Mouse (Mus musculus) embryonic fibroblast, embryonic 13.5 days (primary cell): ENCODE data around the gene Abcc6. TPM values are rescaled to one million over a fixed set of nuclear protein-coding genes. Genes with fewer than 3 reads are reported as not detected.

Experiments used
- H3K27ac ChIP-seq: 2 replicates; pipeline ENCODE4 v1.5.1; 2012; ENCODE audit warnings: low read length, control low read depth, inconsistent platforms; ENCODE audit not compliant: insufficient read depth
- H3K4me1 ChIP-seq: 2 replicates; pipeline ENCODE4 v1.6.1; 2011; ENCODE audit warnings: low read length; ENCODE audit not compliant: control insufficient read depth, insufficient read depth
- H3K4me3 ChIP-seq: 2 replicates; pipeline ENCODE4 v1.5.1; 2011; ENCODE audit warnings: mild to moderate bottlenecking, control low read depth, low read length; ENCODE audit not compliant: insufficient read depth
- CTCF ChIP-seq: IDR thresholded peaks from 2 replicates; pipeline ENCODE4 v1.5.1; 2011; ENCODE audit warnings: mild to moderate bottlenecking, control low read depth, low read length, moderate library complexity, borderline replicate concordance; ENCODE audit not compliant: insufficient read depth
- POLR2A ChIP-seq: IDR thresholded peaks from 2 replicates; pipeline ENCODE4 v1.6.1; 2011; ENCODE audit warnings: low read depth, mild to moderate bottlenecking, control low read depth, low read length, moderate library complexity
- polyA plus RNA-seq: library from polyadenylated mRNA; stranded (reverse); fragments of >200 nt; gene quantifications from 2 replicates; pipeline ENCODE4 v1.2.4, GENCODE M21; 2011; ENCODE audit warnings: low read depth; ENCODE audit not compliant: missing spikeins, insufficient read length

Abcc6 gene
- polyA plus RNA-seq: 0.14 TPM in 1 of 2 replicates, not detected in the other

DNA sequence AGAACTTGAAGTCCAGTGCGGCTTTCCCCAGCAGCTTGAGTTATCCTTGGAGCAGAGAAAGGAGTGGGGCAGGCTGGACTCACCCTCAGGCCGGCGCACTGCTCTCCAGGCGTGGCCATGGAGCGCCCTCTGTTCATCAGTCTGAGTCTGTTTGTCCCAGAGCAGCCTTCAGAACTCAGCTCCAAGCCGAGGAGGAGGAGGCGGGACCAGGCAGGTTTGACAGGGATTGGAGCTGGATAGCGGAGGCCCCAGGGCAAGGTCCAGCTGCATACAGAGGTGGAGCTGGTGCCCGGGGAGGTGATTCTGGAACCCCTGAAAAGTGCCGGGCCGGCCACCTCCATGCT, at the start of gene Abcc6:
Gene Abcc6 (minus strand): TSS at position 158 of the 344 bp plus-strand sequence.
- Histone ChIP-seq H3K4me1 (no peaks in the 10 kb centered on the region; the same call in 1 of the 2 replicates), H3K4me3 (no peak within 1 kb of the TSS), H3K27ac (no peak within 1 kb of the TSS)
- no peak for TF ChIP-seq POLR2A
- TF ChIP-seq CTCF: no peak

DNA sequence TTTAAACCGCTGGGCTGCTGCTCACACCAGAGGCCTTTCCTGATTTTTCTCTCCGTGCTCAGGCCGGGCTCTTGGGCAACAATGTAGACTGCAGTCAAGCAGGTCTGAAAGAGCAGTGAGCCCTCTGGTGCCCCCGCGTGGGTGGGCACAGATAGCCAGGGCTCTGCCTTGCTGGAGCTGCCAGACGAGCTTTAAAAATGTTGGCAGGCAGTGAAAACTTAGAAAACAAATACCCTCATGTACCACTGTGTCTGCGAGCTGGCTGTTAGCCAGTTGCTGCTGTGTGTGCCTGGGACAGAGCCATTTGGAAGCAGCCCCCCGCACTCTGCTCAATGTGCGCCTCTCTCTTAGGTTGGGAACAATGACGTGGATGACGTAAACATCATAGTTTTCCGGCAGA, 47.6 kb upstream of the Abcc6 start:
- H3K27ac ChIP-seq: no peak overlapping the region
- no peak for TF ChIP-seq CTCF
- no peak for TF ChIP-seq POLR2A
- no peaks in the 10 kb centered on the region for H3K4me1 ChIP-seq
- H3K4me3 ChIP-seq: no peak overlapping the region

DNA sequence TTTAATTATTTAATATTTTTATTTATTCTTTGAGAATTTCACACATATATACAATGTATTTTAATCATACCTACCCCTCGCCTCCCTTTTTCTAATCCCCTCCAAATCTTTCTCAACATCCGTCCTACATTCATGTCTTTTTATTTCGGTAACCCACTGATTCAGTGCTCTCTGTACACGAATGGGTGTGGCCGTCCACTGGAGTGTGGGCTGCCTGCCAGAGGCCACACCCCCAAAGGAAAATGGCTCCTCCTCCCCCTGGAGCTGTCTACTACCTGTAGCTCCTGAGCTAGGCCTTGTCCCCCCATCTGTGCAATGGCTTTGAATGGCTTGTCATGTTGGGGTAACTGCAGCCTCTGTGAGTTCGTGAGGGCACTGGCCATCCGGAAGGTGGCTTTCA, 46.7 kb upstream of the Abcc6 start:
- no peak for TF ChIP-seq POLR2A
- TF ChIP-seq CTCF: no peak
- Histone ChIP-seq H3K4me3 (no peak overlapping the region), H3K27ac (no peak overlapping the region), H3K4me1 (no peaks in the 10 kb centered on the region)

DNA sequence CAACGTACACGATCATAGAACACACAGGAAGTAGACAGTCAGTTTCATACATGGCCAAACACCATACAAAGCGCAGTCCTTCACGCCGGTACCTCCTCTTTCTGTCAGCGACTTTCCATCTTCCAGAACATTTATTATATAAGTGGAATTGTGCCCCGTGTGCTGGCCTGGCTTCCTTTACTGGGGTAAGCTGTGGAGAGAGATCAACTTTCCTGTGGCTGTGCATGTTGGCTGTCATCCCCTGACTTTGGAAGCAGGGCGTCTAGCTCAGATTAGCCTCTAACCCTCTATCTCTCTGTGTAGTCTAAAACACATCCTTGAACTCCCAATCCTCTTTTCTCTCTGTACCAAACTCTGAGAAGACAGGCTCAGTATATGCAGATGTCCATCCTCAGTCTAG, 38.7 kb upstream of the Abcc6 start:
- no peak overlapping the region for H3K4me3 ChIP-seq
- TF ChIP-seq POLR2A: no peak
- no peak for TF ChIP-seq CTCF

DNA sequence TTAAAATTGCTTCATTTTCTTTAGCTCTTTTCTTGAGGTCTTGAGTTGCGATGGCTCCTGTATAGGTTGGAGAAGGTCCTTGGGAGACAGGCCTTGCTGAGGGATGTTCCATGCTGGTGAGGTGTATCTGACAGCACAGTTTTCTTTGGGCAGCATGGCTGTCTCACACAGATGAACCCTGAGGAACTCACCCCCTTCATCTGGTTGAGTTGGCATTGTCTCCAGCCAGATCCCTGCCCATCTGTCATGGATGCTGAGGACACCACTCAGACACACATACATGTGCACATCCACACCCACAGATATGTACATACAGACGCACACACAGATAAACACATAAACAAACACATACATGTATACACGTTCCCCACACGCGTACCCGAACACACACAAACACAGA, 33.2 kb upstream of the Abcc6 start:
- Histone ChIP-seq H3K4me1 (no peaks in the 10 kb centered on the region), H3K4me3 (no peak overlapping the region), H3K27ac (no peak overlapping the region)
- no peak for TF ChIP-seq POLR2A
- no peak for TF ChIP-seq CTCF

More for the DNA sequence above, 38.7 kb upstream of the Abcc6 start:
- H3K4me1 ChIP-seq: no peaks in the 10 kb centered on the region
- H3K27ac ChIP-seq: no peak overlapping the region

DNA sequence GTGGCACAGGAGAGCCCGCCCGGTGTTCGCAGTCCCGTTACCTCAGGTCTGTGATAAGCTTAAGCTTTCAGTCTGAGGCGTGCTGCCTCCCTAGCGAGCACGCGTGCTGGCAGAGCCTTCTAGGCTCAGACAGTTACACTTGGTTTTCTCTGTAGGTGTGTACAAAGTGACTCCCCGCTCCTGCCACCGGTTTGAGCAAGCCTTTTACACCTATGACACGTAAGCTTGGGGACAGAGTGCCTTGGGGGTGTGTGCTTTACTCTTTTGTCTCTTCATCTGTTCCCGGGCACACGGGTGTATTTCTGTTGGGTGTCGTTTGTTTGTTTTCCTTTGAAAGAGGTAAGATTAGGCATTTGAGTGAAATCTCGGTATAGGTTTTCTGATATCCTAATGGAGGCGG, 31.5 kb upstream of the Abcc6 start:
- Histone ChIP-seq H3K4me3 (no peak overlapping the region), H3K4me1 (no peaks in the 10 kb centered on the region), H3K27ac (no peak overlapping the region)
- TF ChIP-seq CTCF (no peak), POLR2A (no peak)

DNA sequence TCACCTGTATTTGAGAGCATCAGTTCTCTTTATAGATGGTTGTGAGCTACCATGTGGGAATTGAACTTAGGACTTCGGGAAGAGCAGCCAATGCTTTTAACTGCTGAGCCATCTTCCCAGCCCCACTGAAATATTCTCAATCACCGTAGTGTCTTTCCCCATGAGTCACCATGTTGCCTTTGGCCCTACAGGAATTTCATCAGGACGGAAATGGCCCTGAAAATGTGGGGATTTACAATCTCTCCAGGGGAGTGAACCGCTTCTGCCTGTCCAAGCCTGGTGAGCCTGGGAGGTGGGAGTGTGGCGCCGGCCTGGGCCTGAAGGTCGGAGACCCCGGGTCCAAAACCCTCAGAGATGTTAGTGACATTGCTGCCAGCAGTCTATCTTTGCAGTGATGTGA, 30.6 kb upstream of the Abcc6 start:
- Histone ChIP-seq H3K4me1 (no peaks in the 10 kb centered on the region), H3K4me3 (no peak overlapping the region), H3K27ac (no peak overlapping the region)
- no peak for TF ChIP-seq POLR2A
- TF ChIP-seq CTCF: no peak

DNA sequence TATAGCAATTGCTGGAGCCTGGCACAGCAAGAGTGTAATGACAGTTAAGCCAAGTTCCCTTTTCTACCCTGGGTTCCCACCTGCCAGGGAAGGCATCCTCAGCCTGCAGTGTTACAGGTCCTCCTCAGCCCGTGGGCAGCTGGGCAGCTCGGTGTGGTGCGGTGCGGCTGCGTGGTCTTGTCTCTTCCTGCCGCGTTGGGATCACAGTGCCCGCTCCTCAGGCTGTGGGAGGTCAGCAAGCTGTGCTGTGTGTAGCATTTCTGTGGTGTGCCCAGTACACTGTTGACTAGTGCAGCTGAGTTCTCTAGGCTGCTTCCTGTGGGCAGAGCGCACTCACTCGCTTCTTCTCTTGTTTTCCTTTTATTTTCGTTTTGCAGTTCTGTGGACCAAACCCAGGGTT, 28.8 kb upstream of the Abcc6 start:
- Histone ChIP-seq H3K27ac (no peak overlapping the region), H3K4me1 (no peaks in the 10 kb centered on the region), H3K4me3 (no peak overlapping the region)
- TF ChIP-seq POLR2A (no peak), CTCF (no peak)

DNA sequence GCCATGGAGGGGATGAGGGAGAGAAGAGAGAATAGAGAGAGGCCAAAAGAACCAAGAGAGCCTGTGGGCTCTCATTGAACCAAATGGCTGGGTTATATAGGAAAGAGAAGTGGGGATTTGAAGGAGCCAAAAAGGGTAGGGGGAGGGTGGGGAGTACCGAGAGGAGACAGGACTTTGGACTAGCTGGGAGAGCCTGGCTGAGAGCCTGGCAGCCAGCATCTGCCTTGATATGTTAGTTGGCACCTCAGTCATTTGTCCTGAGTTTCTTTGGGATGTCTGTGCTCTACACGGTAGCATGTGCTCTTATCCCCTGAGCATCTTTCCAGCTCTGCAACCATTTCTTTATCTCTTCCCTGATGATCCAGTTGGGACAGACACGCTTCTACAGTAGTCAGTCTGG, 23.5 kb upstream of the Abcc6 start:
- TF ChIP-seq POLR2A: no peak
- no peak for TF ChIP-seq CTCF
- Histone ChIP-seq H3K27ac (no peak overlapping the region), H3K4me1 (no peaks in the 10 kb centered on the region), H3K4me3 (no peak overlapping the region)

DNA sequence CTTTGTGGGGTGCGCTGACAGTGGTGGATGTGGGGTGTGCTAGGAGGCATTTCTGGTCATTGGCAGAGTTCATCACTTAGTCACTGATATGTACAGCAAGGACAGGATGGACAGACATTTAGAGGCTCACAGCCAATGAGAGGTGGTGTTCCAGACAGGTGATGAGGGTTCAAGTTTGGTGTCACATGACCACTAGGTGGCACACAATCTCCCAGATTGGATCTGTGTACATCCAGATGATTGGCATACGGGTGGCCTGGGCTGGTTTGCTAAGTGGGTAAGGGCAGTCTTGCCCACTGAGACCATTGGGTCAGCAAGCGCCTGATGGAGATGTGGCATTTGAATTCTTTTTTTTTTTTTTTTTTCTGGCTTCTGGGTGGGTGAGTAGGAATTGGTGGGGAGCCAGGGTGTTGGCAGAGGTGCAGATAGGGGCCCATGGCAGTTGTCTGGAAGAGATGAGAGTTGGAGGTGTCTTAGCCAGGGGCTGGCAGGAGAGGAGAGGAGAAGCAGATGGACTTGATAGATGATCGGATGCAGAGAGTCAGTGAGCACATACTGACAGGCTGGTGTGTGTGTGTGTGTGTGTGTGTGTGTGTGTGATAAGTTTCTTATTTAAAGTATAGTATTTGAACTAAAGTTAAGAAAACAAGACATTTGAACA, 22.2 kb upstream of the Abcc6 start:
- H3K4me3 ChIP-seq: no peak overlapping the region
- TF ChIP-seq POLR2A (no peak), CTCF (no peak)
- H3K27ac ChIP-seq: no peak overlapping the region
- no peaks in the 10 kb centered on the region for H3K4me1 ChIP-seq
